Mouse (Mus musculus) spleen, adult 18-20 months (tissue): Measurements from ENCODE around the gene Clec18a.
A peak's percentile ranks its signal among the peaks of the same experiment; 100 is the strongest.
"Not testable (repeated sequence)": the region's sequence is repeated elsewhere in the genome, so short reads cannot be mapped to it uniquely, and the experiment has no call there.

ENCODE experiments used
- DNase-seq, 2 experiments: peaks; one replicate each; pipeline ENCODE4 v3.0.0; 2022; ENCODE audit warnings: mixed read lengths in 2 of 2

Gene Clec18a

GRCm38 (mm10) chr8:111092326-111092725 is at the start of gene Clec18a:
Clec18a (minus strand) TSS chr8:111092426.
- not testable (repeated sequence) for DNase-seq

- no peak for DNase-seq
Measured at GRCm38 (mm10) chr8:111130756-111131155, 38.5 kb upstream of the Clec18a start.

GRCm38 (mm10) chr8:111119481-111119880 is 27.3 kb upstream of the Clec18a start:
- no peak for DNase-seq

- DNase-seq: no peak
Measured at GRCm38 (mm10) chr8:111114891-111115290, 22.7 kb upstream of the Clec18a start.

- peak in 1 of 2 experiments; percentile 16 for DNase-seq
Measured at GRCm38 (mm10) chr8:111094719-111095302, 2.6 kb upstream of the Clec18a start.

GRCm38 (mm10) chr8:111093865-111094718 is 1.9 kb upstream of the Clec18a start, which contains the start of gene Pdpr:
Pdpr (plus strand) TSS chr8:111094630.
- peak; percentile 88 to 92 for DNase-seq

- no peak for DNase-seq
Measured at GRCm38 (mm10) chr8:111091706-111092105, 520 bp downstream of the Clec18a start.

- DNase-seq: peak; percentile 49 to 67
Measured at GRCm38 (mm10) chr8:111090126-111090525, 2.1 kb downstream of the Clec18a start.

GRCm38 (mm10) chr8:111083936-111084335 is 8.3 kb downstream of the Clec18a start:
- DNase-seq: not testable (repeated sequence)

- no peak for DNase-seq
Measured at GRCm38 (mm10) chr8:111081580-111082258, 10.5 kb downstream of the Clec18a start.

- DNase-seq: no peak
Measured at GRCm38 (mm10) chr8:111079861-111080271, 12.4 kb downstream of the Clec18a start.

- DNase-seq: no peak
Measured at GRCm38 (mm10) chr8:111079461-111079860, 12.8 kb downstream of the Clec18a start.

GRCm38 (mm10) chr8:111075926-111076325 is 16.3 kb downstream of the Clec18a start:
- DNase-seq: no peak

- not testable (repeated sequence) for DNase-seq
Measured at GRCm38 (mm10) chr8:111068660-111069059, 23.6 kb downstream of the Clec18a start.

GRCm38 (mm10) chr8:111067439-111067838 is 24.8 kb downstream of the Clec18a start:
- no peak for DNase-seq

GRCm38 (mm10) chr8:111066308-111066707 is 25.9 kb downstream of the Clec18a start:
- no peak for DNase-seq

- no peak for DNase-seq
Measured at GRCm38 (mm10) chr8:111062893-111063292, 29.3 kb downstream of the Clec18a start.

GRCm38 (mm10) chr8:111062072-111062757 is 30.0 kb downstream of the Clec18a start:
- peak; percentile 70 to 86 for DNase-seq

- no peak for DNase-seq
Measured at GRCm38 (mm10) chr8:111061688-111062071, 30.5 kb downstream of the Clec18a start.

GRCm38 (mm10) chr8:111058946-111059572 is 33.2 kb downstream of the Clec18a start:
- DNase-seq: no peak

GRCm38 (mm10) chr8:111056691-111057293 is 35.4 kb downstream of the Clec18a start:
- DNase-seq: peak in 1 of 2 experiments; percentile 20

GRCm38 (mm10) chr8:111056158-111056663 is 36.0 kb downstream of the Clec18a start, which contains the start of gene Exosc6:
Exosc6 (plus strand) TSS chr8:111056339.
- peak; percentile 83 to 90 for DNase-seq
